Mouse (Mus musculus) granulocyte monocyte progenitor cell, adult 5-6 weeks (primary cell): Measurements from ENCODE around the gene Ugt1a8. TPM values are rescaled to one million over a fixed set of nuclear protein-coding genes. Genes with fewer than 3 reads are reported as not detected.
A peak's percentile ranks its signal among the peaks of the same experiment; 100 is the strongest.

Source experiments
- ATAC-seq: replicated peaks from 2 replicates; pipeline ENCODE4 v1.8.0; 2016; ENCODE audit warnings: mild to moderate bottlenecking, moderate TSS enrichment, inconsistent platforms; ENCODE audit not compliant: poor library complexity, severe bottlenecking
- total RNA-seq, 2 experiments: library from RNA; stranded (forward) in 1 of 2; stranded (reverse) in 1 of 2; fragments of 200-712, 200-1000 nt in 1 of 2; fragments of >200 nt in 1 of 2; fragmentation: Nextera tagmentation in 1 of 2; gene quantifications; 2 replicates each; pipeline ENCODE4 v1.2.3; 2014 to 2017

Gene Ugt1a8
- total RNA-seq, 2 experiments from 2014 or later, result not detected

DNA sequence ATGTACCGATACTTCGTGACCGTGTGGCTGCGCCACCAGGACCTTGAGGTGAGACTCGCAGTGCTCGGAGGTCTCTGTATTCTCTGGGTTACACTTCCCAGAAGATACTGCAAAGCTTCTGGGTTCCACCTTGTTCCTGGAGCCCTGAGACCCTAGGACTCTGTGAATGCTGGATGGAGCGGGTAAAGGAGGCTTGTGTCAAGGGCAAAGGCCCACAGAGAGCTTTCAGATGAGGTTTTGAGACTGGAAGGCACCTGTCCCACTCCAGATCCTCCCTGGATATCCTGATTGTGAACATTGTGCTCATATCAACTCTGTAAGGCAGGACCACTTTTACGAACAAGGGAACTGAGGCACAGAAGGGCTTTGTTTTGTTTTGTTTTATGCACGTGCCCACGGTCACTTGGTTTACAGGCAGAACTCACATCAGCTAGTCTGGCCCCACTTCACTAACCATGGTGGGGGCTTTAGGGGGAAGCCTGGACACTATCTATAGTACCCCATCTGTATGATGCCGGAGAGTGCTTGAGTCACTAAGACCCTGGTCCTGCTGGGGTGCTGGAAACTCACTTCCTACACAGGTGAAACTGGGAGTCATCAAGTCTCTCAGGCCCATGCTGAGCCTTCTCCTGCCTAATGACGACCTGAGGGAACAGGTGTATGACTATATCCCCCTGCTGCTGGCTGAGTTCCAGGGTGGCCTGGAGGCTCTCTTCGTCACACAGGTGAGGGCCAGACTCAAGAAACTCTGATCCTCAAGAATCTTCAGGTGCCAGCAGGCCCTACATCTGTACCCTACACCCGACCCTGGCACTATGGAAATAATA, 146.0 kb downstream of the Ugt1a8 start:
- ATAC-seq, result no peak

DNA sequence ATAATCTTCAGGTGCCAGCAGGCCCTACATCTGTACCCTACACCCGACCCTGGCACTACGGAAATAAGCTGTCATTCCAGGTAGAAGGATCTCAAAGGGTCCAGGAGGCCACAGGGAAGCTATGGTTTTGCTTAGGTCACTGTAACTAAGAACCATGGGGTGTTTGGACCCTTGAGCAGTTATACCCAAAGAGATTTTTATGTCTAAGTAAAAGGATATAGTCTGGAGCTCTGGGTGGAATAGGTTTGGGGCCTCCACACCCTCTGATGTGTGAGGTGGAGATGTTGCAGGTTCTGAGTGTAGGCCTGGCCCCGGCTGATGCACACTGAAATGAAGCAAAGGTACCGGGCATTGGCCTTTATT, 146.6 kb downstream of the Ugt1a8 start:
- ATAC-seq, result no peak

DNA sequence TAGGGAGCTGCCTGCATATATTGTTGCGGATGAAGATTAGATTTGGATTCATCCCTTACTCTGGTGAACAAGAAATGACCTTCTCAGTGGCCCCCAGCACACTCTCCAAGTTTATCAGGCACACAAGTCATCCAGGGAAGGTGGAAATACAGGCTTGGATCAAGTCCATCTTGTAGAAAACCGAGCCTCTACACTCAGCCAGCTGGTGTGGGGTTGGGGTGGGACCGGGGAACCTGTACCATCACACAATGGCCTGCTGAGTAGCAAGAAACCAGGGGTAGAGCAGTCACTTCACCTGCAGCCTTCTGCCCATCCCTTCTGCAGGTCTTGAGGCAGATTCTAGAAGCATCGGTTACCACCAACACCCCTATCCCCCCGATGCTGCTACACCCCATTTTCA, 147.0 kb downstream of the Ugt1a8 start:
- ATAC-seq, result no peak

GRCm38 (mm10) chr1:88235046-88235893, 147.7 kb downstream of the Ugt1a8 start:
- no peak for ATAC-seq

- ATAC-seq, result no peak
Observed at GRCm38 (mm10) chr1:88235894-88236415, 148.3 kb downstream of the Ugt1a8 start.

DNA sequence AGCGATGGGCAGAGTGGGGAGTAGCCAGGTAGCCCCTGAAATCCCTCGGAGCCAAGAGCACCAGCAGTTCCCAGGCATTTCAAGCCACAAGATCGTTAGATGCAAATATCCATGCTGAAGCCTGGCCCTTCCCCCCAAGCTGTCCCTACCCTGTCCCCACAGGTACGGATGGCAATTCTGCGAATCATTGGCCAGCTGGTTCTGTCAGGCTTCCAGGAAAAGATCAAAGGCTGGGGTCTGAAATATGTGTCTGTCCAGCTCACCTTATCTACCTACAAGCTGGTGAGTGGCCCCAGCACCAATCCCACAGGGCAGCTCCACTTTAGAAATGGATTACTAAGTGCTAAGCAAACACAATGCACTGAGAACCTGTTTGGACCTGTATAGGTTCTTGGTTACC, 149.7 kb downstream of the Ugt1a8 start:
- no peak for ATAC-seq

DNA sequence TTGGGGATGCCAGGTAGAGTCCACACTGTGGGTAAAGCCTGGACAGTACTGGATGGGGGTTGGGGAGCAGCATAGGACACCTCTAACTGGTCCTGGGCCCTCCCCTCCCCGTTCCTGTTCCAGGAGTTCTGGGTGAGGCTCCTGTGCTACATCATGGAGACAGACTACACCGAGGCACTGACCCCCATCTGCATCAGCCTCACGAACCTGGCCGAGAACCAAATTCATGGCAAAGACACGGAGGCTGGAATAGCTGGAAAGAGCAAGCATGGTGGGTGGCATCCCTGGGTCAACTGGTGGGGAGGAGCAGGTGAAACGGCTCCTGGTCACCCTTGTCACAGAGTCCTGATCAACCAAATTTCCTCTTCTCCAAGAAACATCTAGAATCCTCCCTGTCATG, 151.2 kb downstream of the Ugt1a8 start:
- no peak for ATAC-seq

DNA sequence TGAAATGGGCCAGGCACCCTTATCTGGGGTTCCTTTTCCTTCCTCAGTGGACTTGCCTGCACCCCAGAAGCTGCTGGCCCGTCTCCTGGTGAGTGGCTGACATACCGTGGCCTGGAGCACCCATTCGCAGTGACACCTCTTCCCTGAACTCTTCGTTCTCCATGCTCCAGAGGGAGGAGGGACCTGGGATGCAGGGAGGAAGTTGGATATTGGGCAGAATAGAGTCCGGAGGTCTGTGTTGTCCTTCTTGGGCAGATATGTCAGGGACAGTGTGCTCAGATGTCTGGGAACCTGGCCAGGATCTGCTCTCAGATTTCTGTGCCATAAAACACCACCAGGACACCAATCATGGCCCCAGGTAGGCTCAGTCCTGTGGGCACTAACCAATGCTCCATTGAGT, 152.5 kb downstream of the Ugt1a8 start:
- no peak for ATAC-seq

- no peak for ATAC-seq
Observed at GRCm38 (mm10) chr1:88240579-88240978, 153.0 kb downstream of the Ugt1a8 start.

DNA sequence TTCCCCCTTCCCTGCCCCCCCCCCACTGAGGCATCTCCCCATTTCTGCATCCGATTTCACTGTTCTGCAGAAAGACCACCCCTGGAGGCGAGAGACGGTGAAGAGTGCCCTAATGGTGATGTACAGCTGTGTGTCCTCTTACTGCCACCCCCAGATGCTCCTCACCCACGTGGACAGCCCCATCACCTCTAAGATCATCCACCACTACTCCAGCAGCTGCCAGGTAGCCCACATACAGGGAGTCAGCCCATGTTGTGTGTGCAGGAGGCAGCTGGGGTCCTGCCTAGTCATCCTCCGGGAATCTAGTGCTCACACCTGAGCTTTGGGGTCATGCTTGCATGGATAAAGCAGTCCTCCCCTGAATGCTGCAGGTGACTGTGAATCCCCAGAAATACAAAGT, 156.2 kb downstream of the Ugt1a8 start:
- ATAC-seq, result no peak

DNA sequence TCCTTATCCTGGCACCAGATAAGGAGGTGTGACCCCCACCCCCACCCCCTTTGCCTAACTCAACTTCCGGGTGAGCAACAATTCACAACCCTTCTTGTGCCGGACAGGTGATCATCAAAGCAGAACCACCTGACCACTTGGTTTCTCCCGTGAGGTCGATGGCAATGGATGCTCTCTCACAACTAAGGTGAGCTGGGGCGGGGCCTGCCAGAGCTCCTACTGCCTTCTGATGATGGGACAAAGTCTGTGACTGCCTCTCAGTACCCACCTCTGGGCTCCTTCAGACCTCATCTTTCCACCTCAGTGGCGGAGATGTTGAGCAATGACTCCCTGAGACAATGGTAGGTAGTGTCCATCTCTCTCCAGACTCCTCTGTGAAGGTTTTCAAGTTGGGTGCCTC, 158.3 kb downstream of the Ugt1a8 start:
- no peak for ATAC-seq

GRCm38 (mm10) chr1:88246386-88246785, 158.8 kb downstream of the Ugt1a8 start:
- ATAC-seq, result no peak

GRCm38 (mm10) chr1:88247660-88248059, 160.0 kb downstream of the Ugt1a8 start:
- ATAC-seq, result no peak

GRCm38 (mm10) chr1:88248658-88249057, 161.0 kb downstream of the Ugt1a8 start:
- ATAC-seq, result peak; percentile 21

GRCm38 (mm10) chr1:88249596-88249995, 162.0 kb downstream of the Ugt1a8 start:
- ATAC-seq, result no peak

GRCm38 (mm10) chr1:88250023-88250422, 162.4 kb downstream of the Ugt1a8 start:
- ATAC-seq, result no peak

DNA sequence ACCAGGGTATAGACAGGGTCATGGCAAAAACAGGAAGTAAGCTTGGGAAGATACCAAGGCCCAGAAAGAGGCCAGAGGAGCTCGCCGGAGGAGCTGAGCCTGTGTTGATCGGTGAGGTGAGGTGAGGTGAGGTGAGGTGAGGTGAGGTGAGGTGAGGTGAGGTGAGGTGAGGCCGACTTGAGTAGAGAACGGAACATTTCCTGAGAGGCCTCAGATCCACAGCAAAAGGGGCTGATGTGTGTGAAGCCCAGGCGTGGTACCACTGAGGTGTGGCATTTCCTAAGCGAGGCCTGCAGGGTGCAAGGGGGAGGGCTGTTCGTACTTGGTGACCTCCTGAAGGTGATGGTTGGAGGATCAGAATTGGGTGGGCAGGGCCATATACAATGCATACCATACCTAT, 165.5 kb downstream of the Ugt1a8 start:
- peak; percentile 11 for ATAC-seq

DNA sequence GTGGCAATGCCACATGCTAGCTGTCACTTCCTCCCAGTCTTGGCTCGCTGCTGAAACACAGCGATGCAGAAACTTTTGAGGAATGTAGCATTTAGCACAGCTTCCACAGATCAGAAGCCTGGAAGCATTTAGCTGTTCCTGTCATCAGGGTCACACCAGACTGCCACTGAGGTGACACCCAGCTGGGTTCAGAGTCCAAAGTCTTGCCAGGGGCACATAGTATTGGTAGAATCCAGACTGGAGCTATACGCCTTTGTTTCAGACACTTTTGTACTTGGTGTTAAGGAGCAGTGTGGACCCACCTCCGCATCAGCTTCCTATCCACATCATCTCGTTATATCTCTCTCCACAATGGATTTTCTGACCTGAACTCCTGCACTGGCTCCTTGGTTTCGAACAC, 165.9 kb downstream of the Ugt1a8 start:
- ATAC-seq, result no peak

DNA sequence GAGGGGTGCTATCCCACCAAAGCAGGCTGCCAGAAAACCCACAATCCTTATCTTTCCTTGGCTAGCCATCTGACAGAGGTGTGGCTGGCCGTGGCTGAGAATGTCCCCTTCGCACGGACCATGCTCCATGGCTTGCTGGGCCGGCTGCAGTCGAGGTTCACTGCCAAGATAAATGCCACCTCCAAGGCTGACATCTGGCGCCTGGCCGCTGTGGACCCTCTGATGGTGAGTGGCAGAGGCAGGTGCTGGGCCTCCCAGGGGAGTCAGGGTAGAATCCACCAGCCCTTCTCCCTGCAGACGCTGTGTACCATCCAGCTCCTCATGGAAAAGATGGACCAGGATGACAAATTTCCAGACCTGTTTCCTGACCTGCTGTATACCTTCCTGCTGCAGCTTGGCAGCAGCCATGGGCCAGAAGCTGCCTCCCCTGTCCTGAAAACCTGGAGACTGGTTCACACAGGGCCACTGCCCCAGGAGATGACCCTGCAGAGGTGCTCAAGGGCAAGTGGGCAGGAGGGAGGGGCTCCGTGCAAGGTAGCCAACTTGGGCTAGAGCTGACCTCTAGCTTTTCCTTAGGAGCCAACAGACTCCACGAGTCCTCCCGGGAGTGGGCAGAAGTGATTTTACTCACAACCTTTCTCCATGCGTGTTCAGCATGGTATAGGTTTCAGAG, 167.3 kb downstream of the Ugt1a8 start:
- no peak for ATAC-seq

- ATAC-seq, result no peak
Observed at GRCm38 (mm10) chr1:88255466-88255857, 167.8 kb downstream of the Ugt1a8 start.
